Comparison of ENCODE assay signal across 19 mouse cellular contexts in genomic region chr9:47912823-47913222, GRCm38 (mm10).
DNase-seq lines count a peak whose midpoint lies in the region; ATAC-seq lines count a peak whose summit lies in the region.
"Had no signal": no experiment of that assay in that cellular context is flagged by ENCODE, and none has a peak within 500 bp of the region (broad histone marks: within the 10 kb centered on the region; RNA-seq: fewer than 3 reads in every experiment).

No protein-coding gene starts in this region.

- H3K4me3 ChIP-seq in forebrain, embryonic 10.5 days = no peak overlapping the region
- H3K4me3 ChIP-seq: embryonic facial prominence, embryonic 10.5 days; embryonic facial prominence, embryonic 12.5 days; forebrain, embryonic 12.5 days had no signal

- no peak overlapping the region for H3K27ac ChIP-seq in forebrain, embryonic 10.5 days
- H3K27ac ChIP-seq: embryonic facial prominence, embryonic 10.5 days; embryonic facial prominence, embryonic 12.5 days; forebrain, embryonic 12.5 days had no signal

- H3K27me3 ChIP-seq in forebrain, embryonic 10.5 days (ENCODE audit: poor library complexity, severe bottlenecking) = peaks cover 96% of the 10 kb centered on the region
- H3K27me3 ChIP-seq: embryonic facial prominence, embryonic 12.5 days had no signal

- peak; percentile 11 for DNase-seq in ZHBTc4 (ENCODE audit: low read depth, low spot score)
- DNase-seq in forebrain, embryonic 10.5 days (ENCODE audit: extremely low spot score, low spot score) = no peak
- DNase-seq: adrenal gland, adult 8-10 months; adrenal gland, postnatal 14 days; adrenal gland, postnatal 36 days; cerebellum, adult 11-12 months; cerebellum, adult 2 months; cerebellum, adult 9-10 months; cerebellum, postnatal 10 days; cerebellum, postnatal 25 days had no signal

- WGBS in forebrain, embryonic 10.5 days = 88% methylated on average over 5 of the region's 5 CpGs

- peak; percentile 94 for ATAC-seq in megakaryocyte, adult 5-6 weeks (ENCODE audit: poor library complexity, severe bottlenecking)
- ATAC-seq in neutrophil, adult 5-6 weeks (ENCODE audit: extremely low read depth, insufficient number of reproducible peaks, low FRiP score, poor library complexity, severe bottlenecking) = peak; percentile 61; the same call in 1 of the 2 replicates
- no peak for ATAC-seq in inflammation-experienced regulatory T-cells, adult 6 months
- ATAC-seq: activated CD4-positive, CD25-positive, alpha-beta regulatory T cell, adult 4 months; forebrain, embryonic 14.5 days; forebrain, embryonic 16.5 days had no signal

- peaks cover 27% of the 10 kb centered on the region for H3K4me1 ChIP-seq in forebrain, embryonic 10.5 days

- H3K9me3 ChIP-seq in forebrain, embryonic 10.5 days = no peaks in the 10 kb centered on the region
- H3K9me3 ChIP-seq: embryonic facial prominence, embryonic 10.5 days; embryonic facial prominence, embryonic 12.5 days; forebrain, embryonic 12.5 days had no signal

- no peaks in the 10 kb centered on the region for H3K36me3 ChIP-seq in forebrain, embryonic 10.5 days (replicated peaks)
- H3K36me3 ChIP-seq: embryonic facial prominence, embryonic 10.5 days; embryonic facial prominence, embryonic 12.5 days; forebrain, embryonic 12.5 days had no signal
